Mouse (Mus musculus): ENCODE measurements at regions not wholly inside any gene's neighbourhood (a gene's known extent, or its start where the extent isn't known, plus 50 kb on each side); places are given as distances from the start of the nearest gene placed in this dataset.

DNA sequence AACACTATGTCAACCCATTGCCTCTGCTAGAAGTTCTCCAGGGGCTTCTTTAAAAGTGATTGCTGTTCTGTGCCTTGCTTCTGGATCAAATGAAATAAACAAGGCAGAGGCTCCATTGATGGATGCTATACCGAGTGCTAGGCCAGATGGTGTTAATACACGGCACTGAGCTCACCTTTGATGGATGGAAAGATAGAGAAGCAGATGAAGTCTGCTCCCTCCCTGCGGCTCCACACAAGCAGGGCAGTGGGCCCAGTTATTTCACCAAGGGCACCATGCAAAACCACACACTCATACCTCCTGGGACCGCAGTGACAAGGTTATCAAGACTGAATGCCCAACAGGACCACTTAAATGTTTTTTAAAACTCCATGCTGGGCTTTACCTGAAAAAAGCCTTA lies 2778.7 kb downstream of the 9330182O14Rik start:
- Histone ChIP-seq H3K27ac (no peak overlapping the region), H3K9me3 (no peaks in the 10 kb centered on the region), H3K36me3 (no peaks in the 10 kb centered on the region), H3K27me3 (no peaks in the 10 kb centered on the region), H3K4me2 (replicated peaks) (no peak overlapping the region), H3K9ac (replicated peaks) (no peak overlapping the region), H3K4me1 (replicated peaks) (no peaks in the 10 kb centered on the region; the same call in 1 of the 2 replicates), H3K4me3 (replicated peaks) (no peak overlapping the region)
- WGBS, result 72% methylated on average over 4 of the region's 4 CpGs
- ATAC-seq, result 0 out of 2 replicates have a peak, but pooled peaks have one; percentile 24

DNA sequence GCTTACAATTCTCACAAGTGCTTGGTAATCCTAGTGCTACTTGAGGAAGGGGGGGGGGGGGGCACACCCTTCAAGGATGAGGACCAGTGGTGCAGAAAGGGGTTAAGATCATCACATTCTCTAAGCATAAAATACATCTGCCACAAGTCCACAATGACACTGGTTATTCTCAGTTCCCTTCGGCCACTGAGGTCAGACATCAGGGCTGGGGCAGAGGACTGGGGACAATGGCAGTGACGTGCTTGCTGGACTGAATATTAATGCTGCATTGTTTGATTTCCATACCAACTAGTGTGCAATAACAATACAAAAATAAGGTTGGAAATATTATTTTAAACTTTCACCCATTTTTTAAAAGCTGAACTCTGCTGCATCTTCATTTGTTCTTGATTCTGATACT lies 2779.1 kb downstream of the 9330182O14Rik start:
- Histone ChIP-seq H3K9me3 (no peaks in the 10 kb centered on the region), H3K36me3 (no peaks in the 10 kb centered on the region), H3K9ac (replicated peaks) (no peak overlapping the region), H3K27me3 (no peaks in the 10 kb centered on the region), H3K4me3 (replicated peaks) (no peak overlapping the region), H3K4me1 (replicated peaks) (no peaks in the 10 kb centered on the region; the same call in 1 of the 2 replicates), H3K4me2 (replicated peaks) (no peak overlapping the region), H3K27ac (no peak overlapping the region)
- ATAC-seq, result 0 out of 2 replicates have a peak, but pooled peaks have one; percentile 27
- 10% methylated on average over 2 of the region's 2 CpGs for WGBS

DNA sequence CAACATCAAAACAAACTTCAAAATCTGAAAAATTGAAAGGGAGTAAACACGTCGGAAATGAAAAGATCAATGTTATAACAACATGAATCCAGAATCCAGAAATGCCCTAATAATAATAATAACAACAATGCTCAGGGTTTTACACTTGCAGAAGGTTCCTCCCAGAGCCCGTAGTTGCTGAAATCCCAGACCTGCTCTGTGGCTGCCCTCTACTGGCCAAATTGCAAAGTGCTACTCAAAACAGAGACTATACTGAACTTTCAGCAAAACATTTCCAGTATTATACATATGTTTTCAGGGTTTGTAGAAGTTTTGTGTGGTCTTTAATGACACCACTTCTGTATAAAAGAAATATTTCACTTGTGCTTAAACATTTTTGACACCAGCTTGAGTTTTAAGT lies 2779.9 kb downstream of the 9330182O14Rik start:
- no peaks in the 10 kb centered on the region for H3K9me3 ChIP-seq
- H3K4me1 ChIP-seq (replicated peaks), result no peaks in the 10 kb centered on the region; the same call in 1 of the 2 replicates
- WGBS, result 6% methylated on average over 3 of the region's 3 CpGs
- H3K9ac ChIP-seq (replicated peaks), result no peak overlapping the region
- H3K27me3 ChIP-seq, result no peaks in the 10 kb centered on the region
- ATAC-seq, result 0 out of 2 replicates have a peak, but pooled peaks have one; percentile 55
- no peak overlapping the region for H3K4me2 ChIP-seq (replicated peaks)
- H3K4me3 ChIP-seq (replicated peaks), result no peak overlapping the region
- H3K36me3 ChIP-seq, result no peaks in the 10 kb centered on the region
- no peak overlapping the region for H3K27ac ChIP-seq

DNA sequence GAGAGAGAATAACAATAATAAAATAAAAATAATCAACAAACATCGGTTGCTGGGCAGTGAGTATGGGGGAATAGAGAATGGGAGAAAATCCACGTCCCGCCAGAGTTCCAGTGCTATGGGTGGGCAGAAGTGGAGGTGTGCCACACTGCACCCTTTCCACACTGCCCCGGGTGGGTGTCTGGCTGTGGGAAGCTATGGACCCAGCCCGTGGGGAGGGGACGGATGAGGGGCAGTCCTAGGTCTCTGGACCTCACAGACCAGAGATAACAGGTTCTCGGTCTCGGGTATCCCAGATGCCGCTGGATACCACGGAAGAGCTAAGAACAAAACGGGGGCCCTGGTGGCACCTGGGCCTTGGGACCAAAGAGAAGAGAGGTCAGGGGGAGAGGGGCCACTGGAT lies 2781.0 kb downstream of the 9330182O14Rik start:
- H3K9ac ChIP-seq (replicated peaks), result no peak overlapping the region
- no peaks in the 10 kb centered on the region for H3K9me3 ChIP-seq
- H3K4me3 ChIP-seq (replicated peaks), result no peak overlapping the region
- 91% methylated on average over 11 of the region's 11 CpGs for WGBS
- no peaks in the 10 kb centered on the region for H3K36me3 ChIP-seq
- no peaks in the 10 kb centered on the region for H3K27me3 ChIP-seq
- ATAC-seq, result peak; percentile 45; the same call in 1 of the 2 replicates
- no peaks in the 10 kb centered on the region; the same call in 1 of the 2 replicates for H3K4me1 ChIP-seq (replicated peaks)
- no peak overlapping the region for H3K27ac ChIP-seq
- no peak overlapping the region for H3K4me2 ChIP-seq (replicated peaks)

DNA sequence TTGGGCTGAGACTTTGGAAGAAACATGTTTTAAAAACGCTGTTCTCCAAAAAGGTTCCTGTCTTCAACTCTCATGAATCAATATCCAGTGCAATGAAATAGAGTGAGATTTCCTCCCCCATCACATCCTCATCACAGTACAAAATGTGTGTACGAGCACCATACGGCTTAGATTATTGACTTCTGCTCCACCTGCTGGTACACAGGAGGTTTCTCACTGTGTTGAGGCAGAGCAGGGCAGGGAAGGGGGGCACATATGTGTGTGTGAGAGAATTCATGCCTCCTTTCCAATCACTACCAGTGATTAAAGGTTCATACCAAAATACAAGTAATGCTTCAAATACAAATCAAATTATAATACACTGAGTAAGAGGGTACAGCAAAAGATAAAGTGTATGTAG lies 2787.5 kb downstream of the 9330182O14Rik start:
- Histone ChIP-seq H3K4me2 (replicated peaks) (no peak overlapping the region), H3K4me1 (replicated peaks) (no peaks in the 10 kb centered on the region), H3K9ac (replicated peaks) (no peak overlapping the region), H3K27me3 (no peaks in the 10 kb centered on the region), H3K36me3 (no peaks in the 10 kb centered on the region), H3K9me3 (no peaks in the 10 kb centered on the region), H3K4me3 (replicated peaks) (no peak overlapping the region), H3K27ac (no peak overlapping the region)
- 72% methylated on average over 3 of the region's 3 CpGs for WGBS
- ATAC-seq, result no peak

DNA sequence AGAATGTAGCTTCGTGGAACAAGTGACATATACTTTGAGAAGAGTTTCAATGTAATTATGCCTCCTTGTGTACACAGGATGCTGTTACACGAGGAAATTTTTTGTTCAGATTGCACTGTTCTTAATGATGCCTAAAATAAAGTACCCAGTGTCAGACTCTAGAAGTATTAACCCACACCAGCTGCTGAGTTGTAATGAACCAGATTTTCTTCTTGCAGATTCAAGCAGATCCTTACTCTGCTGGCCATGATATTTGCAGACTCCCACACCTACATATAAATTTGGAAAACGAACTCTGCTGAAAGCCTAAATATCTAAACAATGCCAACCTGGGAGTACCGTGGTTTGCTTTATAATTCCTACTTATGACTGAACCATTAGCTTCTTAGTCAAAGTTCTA lies 2794.2 kb downstream of the 9330182O14Rik start:
- ATAC-seq, result no peak
- H3K4me3 ChIP-seq (replicated peaks), result no peak overlapping the region
- H3K36me3 ChIP-seq, result no peaks in the 10 kb centered on the region
- H3K9ac ChIP-seq (replicated peaks), result no peak overlapping the region
- whole genome bisulfite sequencing, result 85% methylated on average over 4 of the region's 4 CpGs
- no peaks in the 10 kb centered on the region for H3K27me3 ChIP-seq
- no peaks in the 10 kb centered on the region for H3K9me3 ChIP-seq
- H3K4me1 ChIP-seq (replicated peaks), result no peaks in the 10 kb centered on the region
- no peak overlapping the region for H3K4me2 ChIP-seq (replicated peaks)
- H3K27ac ChIP-seq, result no peak overlapping the region

DNA sequence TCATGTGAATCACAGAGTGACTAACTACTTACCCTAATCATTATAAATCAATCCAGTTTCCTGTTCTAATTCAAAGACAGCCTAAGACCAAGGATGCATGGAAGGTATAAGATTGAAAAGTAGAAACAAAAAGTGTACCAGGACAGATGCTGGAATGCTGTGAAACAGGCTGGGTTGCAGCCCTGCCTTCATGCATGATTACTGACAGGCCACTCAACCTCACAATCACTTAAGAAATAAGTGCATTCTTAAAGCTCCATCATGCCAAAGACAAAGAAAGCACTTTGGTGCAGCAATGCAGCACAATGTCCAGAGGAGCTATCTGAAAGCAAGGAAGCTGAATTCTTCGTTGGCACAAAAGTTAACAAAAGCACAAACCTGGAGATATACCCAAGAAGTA lies 2810.4 kb downstream of the 9330182O14Rik start:
- Histone ChIP-seq H3K4me2 (replicated peaks) (no peak overlapping the region), H3K4me3 (replicated peaks) (no peak overlapping the region), H3K9ac (replicated peaks) (no peak overlapping the region), H3K36me3 (no peaks in the 10 kb centered on the region), H3K27me3 (no peaks in the 10 kb centered on the region), H3K4me1 (replicated peaks) (no peaks in the 10 kb centered on the region), H3K27ac (no peak overlapping the region), H3K9me3 (no peaks in the 10 kb centered on the region)
- no peak for ATAC-seq
- 73% methylated on average over 1 of the region's 1 CpGs for WGBS

DNA sequence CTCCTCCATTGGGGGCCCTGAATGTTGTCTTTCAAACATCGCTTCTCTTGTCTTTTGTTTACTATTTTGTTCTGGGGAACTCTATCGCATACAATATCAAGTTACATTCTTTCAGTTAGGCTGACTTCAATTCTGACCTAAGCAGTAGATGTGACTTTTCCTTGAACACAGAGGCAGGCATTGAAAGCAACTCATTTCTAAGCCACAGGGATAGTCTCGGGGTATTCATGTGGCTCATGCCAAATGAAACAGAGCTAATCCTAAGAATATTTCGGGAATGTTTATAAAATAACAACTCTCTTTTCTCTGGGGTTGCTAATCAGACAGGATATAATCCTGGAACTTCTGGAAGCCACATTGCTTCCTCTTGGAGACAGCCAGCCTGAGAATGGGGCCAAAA lies 2821.0 kb downstream of the 9330182O14Rik start:
- no peaks in the 10 kb centered on the region for H3K27me3 ChIP-seq
- no peak overlapping the region for H3K4me3 ChIP-seq (replicated peaks)
- no peak overlapping the region for H3K27ac ChIP-seq
- no peaks in the 10 kb centered on the region for H3K9me3 ChIP-seq
- no peaks in the 10 kb centered on the region for H3K36me3 ChIP-seq
- no peaks in the 10 kb centered on the region for H3K4me1 ChIP-seq (replicated peaks)
- no peak overlapping the region for H3K9ac ChIP-seq (replicated peaks)
- no peak for ATAC-seq
- no peak overlapping the region for H3K4me2 ChIP-seq (replicated peaks)
- 83% methylated on average over 4 of the region's 4 CpGs for WGBS

DNA sequence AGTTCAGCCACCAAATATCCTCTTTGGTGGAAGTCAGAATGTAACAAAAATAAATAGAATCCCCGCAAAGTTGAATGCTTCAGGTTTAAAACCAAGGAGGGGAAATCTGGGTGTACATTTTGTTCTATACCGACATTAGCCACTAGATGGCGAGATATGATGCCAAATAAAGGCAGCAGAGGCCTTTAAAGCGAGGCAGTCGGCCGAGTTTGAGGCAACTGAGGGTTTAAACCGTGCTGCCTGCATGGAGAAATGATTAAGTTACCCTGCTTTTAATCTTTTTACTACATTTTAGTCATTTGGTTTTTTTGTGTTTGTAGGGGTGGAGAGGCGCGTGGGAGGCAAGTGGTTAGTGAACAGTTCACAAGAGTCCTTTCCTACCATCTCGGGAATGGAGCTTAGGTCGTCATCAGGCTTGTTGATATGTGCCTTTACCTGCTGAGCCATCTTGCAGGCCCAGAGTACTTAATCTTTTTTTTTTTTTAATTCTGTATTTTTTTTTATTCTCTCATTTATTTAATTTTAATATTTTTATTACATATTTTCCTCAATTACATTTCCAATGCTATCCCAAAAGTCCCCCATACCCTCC lies 2828.7 kb downstream of the 9330182O14Rik start:
- no peaks in the 10 kb centered on the region for H3K4me1 ChIP-seq (replicated peaks)
- 0 out of 2 replicates have a peak overlapping the region, but pooled peaks have one; percentile 32 for H3K4me2 ChIP-seq (replicated peaks)
- no peaks in the 10 kb centered on the region for H3K27me3 ChIP-seq
- H3K36me3 ChIP-seq, result no peaks in the 10 kb centered on the region
- peak; percentile 85 for ATAC-seq
- no peak overlapping the region for H3K9ac ChIP-seq (replicated peaks)
- H3K27ac ChIP-seq, result no peak overlapping the region
- H3K4me3 ChIP-seq (replicated peaks), result no peak overlapping the region
- no peaks in the 10 kb centered on the region for H3K9me3 ChIP-seq
- WGBS, result 16% methylated on average over 11 of the region's 11 CpGs

DNA sequence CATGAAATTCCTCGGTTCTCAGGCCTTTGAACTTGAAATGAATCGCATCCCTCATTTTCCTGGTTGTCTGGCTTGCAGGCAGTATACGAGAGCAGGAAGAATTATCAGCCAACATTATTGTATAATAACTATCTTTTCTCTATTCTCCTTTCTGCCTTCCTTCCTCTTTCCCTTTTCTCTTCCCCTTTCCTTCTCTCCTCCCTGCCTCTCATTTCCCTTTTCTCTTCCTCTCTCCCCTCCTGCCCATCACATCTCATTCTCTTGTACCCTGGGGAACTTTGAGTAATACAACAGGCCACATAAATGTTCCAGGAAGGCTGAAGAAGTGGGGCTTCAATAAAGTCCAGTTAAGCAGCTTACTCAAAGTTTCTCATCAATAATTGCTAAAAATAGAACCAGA lies 2831.1 kb downstream of the 9330182O14Rik start:
- Histone ChIP-seq H3K27ac (no peak overlapping the region), H3K4me3 (replicated peaks) (no peak overlapping the region), H3K9me3 (no peaks in the 10 kb centered on the region), H3K4me1 (replicated peaks) (no peaks in the 10 kb centered on the region), H3K27me3 (no peaks in the 10 kb centered on the region), H3K9ac (replicated peaks) (no peak overlapping the region), H3K4me2 (replicated peaks) (no peak overlapping the region), H3K36me3 (no peaks in the 10 kb centered on the region)
- ATAC-seq, result no peak
- WGBS, result 78% methylated on average over 3 of the region's 3 CpGs

Measured in midbrain, embryonic 13.5 days (tissue).